Mouse (Mus musculus) limb, embryonic 14.5 days (tissue): ENCODE results near the gene Dclk2. TPM values are rescaled to one million over a fixed set of nuclear protein-coding genes. Genes with fewer than 3 reads are reported as not detected.

ENCODE experiments used
- ATAC-seq: fragments of 200-750 bp; cut with Nextera tagmentation; 2 replicates; pipeline ENCODE4 v1.8.0; 2017; ENCODE audit warnings: low read depth, moderate number of reproducible peaks, moderate TSS enrichment; ENCODE audit not compliant: low FRiP score
- DNase-seq: peaks from one replicate; pipeline ENCODE4 v3.0.0-alpha.2; 2015; ENCODE audit warnings: low spot score
- H3K27ac ChIP-seq: fragments of 300-500 bp; sonication (generic); replicated peaks from 2 replicates; pipeline ENCODE4 v1.5.1; 2014; ENCODE audit warnings: low read depth, mild to moderate bottlenecking, low read length, moderate library complexity, mixed read lengths
- H3K27me3 ChIP-seq: fragments of 300-500 bp; sonication (generic); 2 replicates; pipeline ENCODE4 v1.6.1; 2014; ENCODE audit warnings: low read length, mixed read lengths; ENCODE audit not compliant: control insufficient read depth, insufficient read depth
- H3K36me3 ChIP-seq: fragments of 300-500 bp; sonication (generic); 2 replicates; pipeline ENCODE4 v1.6.1; 2014; ENCODE audit warnings: mild to moderate bottlenecking, low read length, moderate library complexity, mixed read lengths; ENCODE audit not compliant: control insufficient read depth, insufficient read depth
- H3K4me1 ChIP-seq: fragments of 300-500 bp; sonication (generic); 2 replicates; pipeline ENCODE4 v1.6.1; 2014; ENCODE audit warnings: antibody characterized with exemption, low read length, mixed read lengths; ENCODE audit not compliant: control insufficient read depth, insufficient read depth
- H3K4me2 ChIP-seq: fragments of 300-500 bp; sonication (generic); replicated peaks from 2 replicates; pipeline ENCODE4 v1.6.1; 2014; ENCODE audit warnings: low read depth, mild to moderate bottlenecking, low read length, moderate library complexity; ENCODE audit not compliant: severe bottlenecking
- H3K4me3 ChIP-seq: fragments of 300-500 bp; sonication (generic); replicated peaks from 2 replicates; pipeline ENCODE4 v1.5.1; 2014; ENCODE audit warnings: low read length
- H3K9ac ChIP-seq: fragments of 300-500 bp; sonication (generic); 2 replicates; pipeline ENCODE4 v1.6.1; 2014; ENCODE audit warnings: mild to moderate bottlenecking, low read depth, low read length, moderate library complexity; ENCODE audit not compliant: severe bottlenecking
- H3K9me3 ChIP-seq: fragments of 300-500 bp; sonication (generic); 2 replicates; pipeline ENCODE4 v1.6.1; 2016; ENCODE audit warnings: low read length; ENCODE audit not compliant: control insufficient read depth
- POLR2A ChIP-seq: fragments of 200-500 bp; IDR thresholded peaks from 2 replicates; pipeline ENCODE4 v1.8.0; 2012; ENCODE audit warnings: inconsistent platforms, mild to moderate bottlenecking, moderate library complexity, borderline replicate concordance; ENCODE audit not compliant: insufficient read depth, insufficient read length; ENCODE audit errors: extremely low read depth
- WGBS: fragments of 180-500 bp; shearing (Covaris S2); extraction: QIAGEN DNeasy Blood & Tissue Kit; methylation state at CpG from one replicate; pipeline ENCODE4 v1.1.7; 2014; 5-methylcytosine and 5-hydroxymethylcytosine counted together
- polyA plus RNA-seq, 2 experiments: library from polyadenylated mRNA; depleted of rRNA in 1 of 2; stranded (reverse) in 1 of 2; unstranded in 1 of 2; fragments of >200 nt; fragmentation: Nextera tagmentation in 1 of 2; extraction: Ambion mirVana in 1 of 2; gene quantifications; 2 replicates each; pipeline versions ENCODE4 v1.2.1 to v1.2.3; 2012 to 2014

Gene Dclk2
- polyA plus RNA-seq, 2 experiments, result 5.4 to 16.7 TPM

DNA sequence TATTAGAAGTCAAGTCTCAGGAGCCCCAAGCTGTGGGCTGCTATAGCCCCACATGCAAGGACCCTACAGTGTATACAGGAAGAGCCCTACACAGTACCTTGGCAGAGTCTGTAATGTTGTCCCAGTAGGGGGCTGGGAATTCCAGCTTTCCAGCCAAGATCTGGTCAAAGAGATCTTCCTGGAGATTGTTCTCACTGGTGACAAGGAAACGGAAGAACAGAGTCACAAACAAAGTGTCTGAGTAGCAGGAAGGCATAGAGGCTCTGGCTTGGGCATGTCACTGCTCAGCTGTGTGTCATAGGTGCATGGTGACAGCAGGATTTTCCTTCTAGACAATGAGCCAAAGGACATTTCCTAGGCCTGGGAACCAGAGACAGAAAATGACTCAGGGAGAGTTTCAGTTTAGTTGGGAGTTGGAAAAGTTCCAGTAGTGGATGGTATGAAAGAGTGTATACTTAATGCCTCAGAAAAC lies 126.9 kb downstream of the Dclk2 start:
- no peak overlapping the region for H3K9ac ChIP-seq
- 71% methylated on average over 1 of the region's 1 CpGs for WGBS
- no peak for TF ChIP-seq POLR2A
- H3K4me3 ChIP-seq, result no peak overlapping the region
- H3K36me3 ChIP-seq, result no peaks in the 10 kb centered on the region
- H3K9me3 ChIP-seq, result no peaks in the 10 kb centered on the region
- no peak for DNase-seq
- H3K4me2 ChIP-seq, result no peak overlapping the region
- peaks cover 9% of the 10 kb centered on the region for H3K4me1 ChIP-seq
- no peaks in the 10 kb centered on the region for H3K27me3 ChIP-seq
- H3K27ac ChIP-seq, result 0 out of 2 replicates have a peak overlapping the region, but pooled peaks have one; percentile 28
- ATAC-seq, result no peak

DNA sequence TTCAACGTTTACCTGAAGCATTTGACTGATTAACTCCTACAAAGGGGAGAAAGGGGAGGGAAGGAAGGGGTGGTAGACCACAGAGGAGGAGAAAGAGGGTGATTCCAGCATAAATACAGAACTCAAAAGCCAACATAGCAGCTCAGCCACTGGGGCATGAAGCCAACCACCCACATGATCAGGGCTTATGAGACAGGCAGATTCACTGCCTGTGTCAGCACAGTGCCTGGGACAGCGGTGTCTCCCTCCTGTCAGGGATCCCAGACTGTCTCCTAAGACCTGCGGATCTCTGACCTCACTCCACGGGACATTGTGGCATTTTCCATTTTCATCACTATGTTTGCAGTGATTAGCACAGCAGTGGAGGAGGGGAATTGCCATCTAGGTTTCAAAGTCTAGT lies 127.4 kb downstream of the Dclk2 start:
- Histone ChIP-seq H3K27me3 (no peaks in the 10 kb centered on the region), H3K4me3 (no peak overlapping the region), H3K4me2 (no peak overlapping the region), H3K9me3 (no peaks in the 10 kb centered on the region), H3K9ac (no peak overlapping the region), H3K27ac (0 out of 2 replicates have a peak overlapping the region, but pooled peaks have one; percentile 28), H3K4me1 (peaks cover 9% of the 10 kb centered on the region), H3K36me3 (no peaks in the 10 kb centered on the region)
- WGBS, result 70% methylated on average over 4 of the region's 4 CpGs
- no peak for DNase-seq
- TF ChIP-seq POLR2A, result no peak
- ATAC-seq, result no peak

DNA sequence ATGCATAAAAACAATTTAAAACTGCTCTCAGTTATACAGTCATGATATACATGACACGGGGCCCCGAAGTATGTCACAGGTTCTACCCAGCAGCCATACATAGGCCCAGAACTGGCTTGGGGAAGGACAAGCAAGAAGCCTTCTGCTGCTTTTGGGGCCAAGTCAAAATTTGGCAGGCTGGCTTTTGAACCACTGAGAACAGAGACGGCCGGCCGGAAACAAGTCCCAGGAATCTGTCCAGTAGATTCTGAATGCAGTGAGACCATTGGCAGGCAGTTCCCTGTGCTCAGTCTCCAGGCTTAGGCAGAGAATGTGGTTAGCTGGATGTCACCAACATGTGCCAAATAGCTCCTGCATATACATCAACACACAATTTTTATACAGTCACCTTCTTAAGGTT lies 130.9 kb downstream of the Dclk2 start:
- no peak for DNase-seq
- 88% methylated on average over 5 of the region's 5 CpGs for WGBS

DNA sequence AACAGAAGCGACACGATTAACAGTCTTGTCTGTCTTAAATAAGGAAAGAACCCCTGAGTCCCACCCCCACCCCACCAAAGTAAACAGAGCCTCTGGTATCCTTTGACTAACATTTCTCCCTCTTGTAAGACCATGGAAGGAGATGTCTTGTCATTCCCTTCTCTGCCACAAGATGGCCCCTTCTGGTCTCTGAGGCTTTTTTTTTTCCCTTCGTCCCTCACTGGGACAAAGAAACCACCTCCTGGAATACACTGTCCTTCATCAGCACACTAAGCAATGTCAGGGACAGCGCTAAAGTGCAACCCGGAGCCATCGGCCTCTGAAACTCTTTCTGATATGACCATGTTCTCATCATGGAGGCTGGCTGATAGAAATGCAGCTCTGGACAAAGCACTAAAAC lies 131.9 kb downstream of the Dclk2 start:
- no peaks in the 10 kb centered on the region for H3K27me3 ChIP-seq
- no peak for TF ChIP-seq POLR2A
- no peak overlapping the region for H3K9ac ChIP-seq
- no peak overlapping the region for H3K4me2 ChIP-seq
- no peak overlapping the region for H3K27ac ChIP-seq
- no peaks in the 10 kb centered on the region for H3K9me3 ChIP-seq
- 61% methylated on average over 6 of the region's 6 CpGs for WGBS
- peaks cover 12% of the 10 kb centered on the region for H3K4me1 ChIP-seq
- H3K36me3 ChIP-seq, result 0 out of 2 replicates have a peak, but pooled peaks cover 3% of the 10 kb centered on the region
- DNase-seq (peak; percentile 63), ATAC-seq (no peak)
- H3K4me3 ChIP-seq, result no peak overlapping the region

More for the DNA sequence above, 130.9 kb downstream of the Dclk2 start:
- TF ChIP-seq POLR2A, result no peak
- Histone ChIP-seq H3K27me3 (no peaks in the 10 kb centered on the region), H3K36me3 (no peaks in the 10 kb centered on the region), H3K4me1 (peaks cover 15% of the 10 kb centered on the region), H3K4me3 (no peak overlapping the region), H3K27ac (no peak overlapping the region), H3K4me2 (no peak overlapping the region), H3K9ac (no peak overlapping the region), H3K9me3 (no peaks in the 10 kb centered on the region)
- ATAC-seq, result no peak

DNA sequence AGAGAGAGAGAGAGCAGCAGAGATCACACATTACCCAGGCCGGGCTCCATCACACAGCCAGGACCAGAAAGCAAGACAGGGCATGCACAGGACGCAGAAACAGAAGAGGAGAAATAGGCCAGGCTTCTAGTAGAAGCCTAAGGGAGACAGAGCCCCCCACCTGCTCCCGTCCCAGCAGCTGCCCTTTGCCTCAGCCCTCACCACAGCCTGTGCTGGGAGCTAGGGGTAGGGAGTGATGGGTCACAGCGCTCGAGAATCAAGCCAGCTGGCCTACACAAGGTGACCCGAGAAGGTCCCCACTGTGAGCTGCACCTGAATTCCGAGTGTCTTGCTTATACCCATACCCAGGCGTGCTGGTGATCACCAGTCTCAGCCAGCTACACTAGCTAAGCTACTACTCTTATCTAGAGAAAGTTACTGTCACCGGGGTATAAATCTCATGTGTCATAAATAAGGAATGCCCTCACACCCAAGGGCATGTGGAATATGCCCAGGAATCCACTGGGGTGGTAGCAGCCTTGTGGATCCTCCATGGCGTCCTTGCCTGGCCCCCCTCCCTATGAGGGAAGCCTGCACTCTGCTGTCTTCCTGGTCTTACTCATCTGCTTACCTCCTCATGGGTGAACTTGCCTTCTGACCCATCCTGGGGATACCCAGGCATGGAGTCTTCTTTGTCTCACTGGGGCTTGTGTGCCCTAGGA lies 133.1 kb downstream of the Dclk2 start:
- 77% methylated on average over 10 of the region's 10 CpGs for WGBS
- peaks cover 11% of the 10 kb centered on the region for H3K4me1 ChIP-seq
- H3K9me3 ChIP-seq, result no peaks in the 10 kb centered on the region
- H3K36me3 ChIP-seq, result 0 out of 2 replicates have a peak, but pooled peaks cover 3% of the 10 kb centered on the region
- no peak overlapping the region for H3K4me3 ChIP-seq
- H3K27ac ChIP-seq, result 0 out of 2 replicates have a peak overlapping the region, but pooled peaks have one; percentile 46
- ATAC-seq (no peak), DNase-seq (no peak)
- H3K27me3 ChIP-seq, result no peaks in the 10 kb centered on the region
- TF ChIP-seq POLR2A, result no peak
- H3K4me2 ChIP-seq, result no peak overlapping the region
- H3K9ac ChIP-seq, result no peak overlapping the region
